Mouse (Mus musculus) spleen, adult 2 months (tissue): Measurements from ENCODE around the gene Adamts15.

ENCODE experiments used
- CTCF ChIP-seq: fragments of 200-500 bp; IDR thresholded peaks from 2 replicates; pipeline ENCODE4 v1.5.1; 2011; ENCODE audit warnings: mild to moderate bottlenecking, inconsistent platforms; ENCODE audit not compliant: insufficient read depth, insufficient read length, insufficient replicate concordance; ENCODE audit errors: extremely low read depth
- POLR2A ChIP-seq: fragments of 200-500 bp; IDR thresholded peaks from 2 replicates; pipeline ENCODE4 v1.6.1; 2011; ENCODE audit warnings: low read depth, low read length, inconsistent platforms

DNA sequence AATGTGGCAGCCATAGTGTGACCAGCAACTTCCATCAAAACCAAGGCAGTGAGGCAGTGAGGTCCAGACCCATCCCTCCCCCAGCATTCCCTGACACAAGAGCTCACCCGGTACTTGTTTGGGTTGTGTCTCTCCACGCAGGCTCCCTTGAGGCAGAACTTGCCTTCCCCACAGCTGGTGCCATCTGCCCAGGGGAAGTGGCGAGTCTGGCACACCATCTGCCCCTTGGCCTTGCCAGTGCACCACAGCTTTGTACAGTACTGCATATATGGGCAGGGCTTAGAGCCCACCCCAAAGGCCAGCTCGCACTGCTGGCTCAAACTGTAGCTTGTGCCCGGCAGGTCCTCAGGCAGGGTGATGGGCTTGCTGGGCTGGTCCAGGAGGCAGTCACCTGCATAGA lies 11.8 kb downstream of the Adamts15 start:
- TF ChIP-seq POLR2A: no peak
- TF ChIP-seq CTCF: no peak
